Mouse (Mus musculus): Measurements from ENCODE around the gene Ralgapa1. TPM values are rescaled to one million over a fixed set of nuclear protein-coding genes. Genes with fewer than 3 reads are reported as not detected.
"Not testable (repeated sequence)": the region's sequence is repeated elsewhere in the genome, so short reads cannot be mapped to it uniquely, and the experiment has no call there.

The Ralgapa1 gene
- polyA plus RNA-seq, 1 experiment: not detected

DNA sequence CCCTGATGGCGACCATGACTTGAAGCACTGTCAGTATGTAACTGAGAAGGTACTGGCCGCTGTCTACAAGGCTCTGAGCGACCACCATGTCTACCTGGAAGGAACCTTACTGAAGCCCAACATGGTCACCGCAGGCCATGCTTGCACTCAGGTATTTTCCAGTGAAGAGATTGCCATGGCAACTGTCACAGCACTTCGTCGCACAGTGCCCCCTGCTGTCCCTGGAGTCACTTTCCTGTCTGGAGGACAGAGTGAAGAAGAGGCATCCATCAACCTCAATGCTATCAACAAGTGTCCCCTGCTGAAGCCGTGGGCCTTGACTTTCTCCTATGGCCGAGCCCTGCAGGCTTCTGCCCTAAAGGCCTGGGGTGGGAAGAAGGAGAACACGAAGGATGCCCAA is 255.1 kb downstream of the Ralgapa1 start:
- H3K27ac ChIP-seq (ENCODE audit: insufficient read depth, low read depth, low read length): no peak overlapping the region
- peaks cover 3% of the 10 kb centered on the region; the same call in 1 of the 2 replicates for H3K4me1 ChIP-seq (ENCODE audit: control insufficient read depth, insufficient read depth, low read length)
- WGBS: 81% methylated on average over 9 of the region's 9 CpGs
- TF ChIP-seq POLR2A (IDR thresholded peaks at IDR 0.05; ENCODE audit: insufficient read depth, low read depth, low read length) (no peak), CTCF (IDR thresholded peaks at IDR 0.05; ENCODE audit: insufficient read depth, low read depth, low read length) (no peak)
- no peak overlapping the region for H3K4me3 ChIP-seq (ENCODE audit: insufficient read depth, low read depth, low read length)

DNA sequence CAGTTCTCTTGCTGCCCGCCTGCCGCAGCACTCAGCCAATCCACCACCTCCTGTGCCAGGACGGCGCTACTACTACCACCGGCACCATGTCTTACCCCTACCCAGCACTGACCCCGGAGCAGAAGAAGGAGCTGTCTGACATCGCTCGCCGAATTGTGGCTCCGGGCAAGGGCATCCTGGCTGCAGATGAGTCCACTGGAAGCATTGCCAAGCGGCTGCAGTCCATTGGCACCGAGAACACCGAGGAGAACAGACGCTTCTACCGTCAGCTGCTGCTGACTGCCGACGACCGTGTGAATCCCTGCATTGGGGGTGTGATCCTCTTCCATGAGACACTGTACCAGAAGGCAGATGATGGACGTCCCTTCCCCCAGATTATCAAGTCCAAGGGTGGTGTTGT is 255.8 kb downstream of the Ralgapa1 start, which contains the start of gene Aldoart2:
Gene Aldoart2 (plus strand): TSS at position 34 of the 400 bp plus-strand sequence.
- peaks cover 5% of the 10 kb centered on the region; the same call in 1 of the 2 replicates for H3K4me1 ChIP-seq (ENCODE audit: control insufficient read depth, insufficient read depth, low read length)
- no peak within 1 kb of the TSS for H3K4me3 ChIP-seq (ENCODE audit: insufficient read depth, low read depth, low read length)
- no peak for TF ChIP-seq POLR2A (IDR thresholded peaks at IDR 0.05; ENCODE audit: insufficient read depth, low read depth, low read length)
- TF ChIP-seq CTCF (IDR thresholded peaks at IDR 0.05; ENCODE audit: insufficient read depth, low read depth, low read length): no peak
- no peak within 1 kb of the TSS for H3K27ac ChIP-seq (ENCODE audit: insufficient read depth, low read depth, low read length)
- 97% methylated on average over 19 of the region's 19 CpGs for WGBS

DNA sequence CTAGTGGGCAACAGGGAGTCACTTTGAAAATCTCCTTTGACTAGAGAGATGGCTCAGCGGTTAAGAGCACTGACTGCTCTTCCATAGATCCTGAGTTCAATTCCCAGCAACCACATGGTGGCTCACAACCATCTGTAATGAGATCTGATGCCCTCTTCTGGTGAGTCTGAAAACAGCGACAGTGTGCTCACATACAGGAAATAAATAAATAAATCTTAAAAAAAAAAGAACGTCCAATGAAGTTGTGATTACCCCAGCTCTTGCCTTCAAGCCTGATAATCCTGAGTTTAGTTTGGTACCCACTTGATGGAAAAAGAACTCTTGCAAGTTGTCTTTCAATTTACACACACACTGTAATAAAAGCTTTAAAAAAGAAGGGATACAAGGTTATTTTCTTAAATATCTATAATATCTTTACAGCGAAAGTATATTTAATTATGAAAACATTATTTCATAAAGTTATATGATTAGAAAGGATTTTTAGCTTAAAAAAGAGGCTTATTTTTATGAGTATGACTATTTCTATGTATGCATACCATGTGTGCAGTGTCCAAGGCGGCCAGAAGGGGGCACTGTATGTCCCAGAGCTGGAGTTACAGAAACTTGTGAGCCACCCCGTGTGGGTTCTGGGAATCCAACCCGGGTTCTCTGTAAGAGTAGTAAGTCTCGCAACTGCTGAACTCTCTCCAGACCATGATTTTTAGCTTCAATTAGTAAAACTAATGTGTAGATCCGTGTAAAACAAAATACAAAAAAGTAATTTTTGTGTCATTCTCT is 256.6 kb downstream of the Ralgapa1 start:
- Histone ChIP-seq H3K4me3 (ENCODE audit: insufficient read depth, low read depth, low read length) (no peak overlapping the region), H3K27ac (ENCODE audit: insufficient read depth, low read depth, low read length) (no peak overlapping the region), H3K4me1 (ENCODE audit: control insufficient read depth, insufficient read depth, low read length) (peaks cover 5% of the 10 kb centered on the region; the same call in 1 of the 2 replicates)
- no peak for TF ChIP-seq POLR2A (IDR thresholded peaks at IDR 0.05; ENCODE audit: insufficient read depth, low read depth, low read length)
- TF ChIP-seq CTCF (IDR thresholded peaks at IDR 0.05; ENCODE audit: insufficient read depth, low read depth, low read length): no peak
- 88% methylated on average over 9 of the region's 9 CpGs for WGBS

DNA sequence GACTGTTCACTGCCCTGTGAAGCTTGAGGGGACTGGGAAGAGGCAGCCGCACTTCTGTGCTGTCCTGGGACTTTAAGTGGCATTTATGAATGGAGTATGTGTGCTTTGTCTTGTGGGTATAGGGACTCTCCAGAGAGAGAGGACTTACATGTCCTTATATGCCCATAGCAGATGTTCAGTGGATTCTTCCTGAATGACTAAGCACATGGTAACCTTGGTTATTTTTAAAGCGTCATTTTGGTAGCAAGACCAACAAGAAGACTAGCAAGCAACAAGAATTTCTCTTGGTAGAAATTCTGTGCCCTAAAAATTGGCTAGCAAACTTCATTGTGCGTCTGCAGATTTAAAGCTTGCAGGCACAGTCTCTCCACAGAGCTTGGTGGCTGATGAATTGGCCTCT is 257.2 kb downstream of the Ralgapa1 start:
- TF ChIP-seq POLR2A (IDR thresholded peaks at IDR 0.05; ENCODE audit: insufficient read depth, low read depth, low read length) (no peak), CTCF (IDR thresholded peaks at IDR 0.05; ENCODE audit: insufficient read depth, low read depth, low read length) (no peak)
- H3K4me3 ChIP-seq (ENCODE audit: insufficient read depth, low read depth, low read length): no peak overlapping the region
- H3K27ac ChIP-seq (ENCODE audit: insufficient read depth, low read depth, low read length): no peak overlapping the region
- peaks cover 5% of the 10 kb centered on the region; the same call in 1 of the 2 replicates for H3K4me1 ChIP-seq (ENCODE audit: control insufficient read depth, insufficient read depth, low read length)
- WGBS: 82% methylated on average over 3 of the region's 3 CpGs

DNA sequence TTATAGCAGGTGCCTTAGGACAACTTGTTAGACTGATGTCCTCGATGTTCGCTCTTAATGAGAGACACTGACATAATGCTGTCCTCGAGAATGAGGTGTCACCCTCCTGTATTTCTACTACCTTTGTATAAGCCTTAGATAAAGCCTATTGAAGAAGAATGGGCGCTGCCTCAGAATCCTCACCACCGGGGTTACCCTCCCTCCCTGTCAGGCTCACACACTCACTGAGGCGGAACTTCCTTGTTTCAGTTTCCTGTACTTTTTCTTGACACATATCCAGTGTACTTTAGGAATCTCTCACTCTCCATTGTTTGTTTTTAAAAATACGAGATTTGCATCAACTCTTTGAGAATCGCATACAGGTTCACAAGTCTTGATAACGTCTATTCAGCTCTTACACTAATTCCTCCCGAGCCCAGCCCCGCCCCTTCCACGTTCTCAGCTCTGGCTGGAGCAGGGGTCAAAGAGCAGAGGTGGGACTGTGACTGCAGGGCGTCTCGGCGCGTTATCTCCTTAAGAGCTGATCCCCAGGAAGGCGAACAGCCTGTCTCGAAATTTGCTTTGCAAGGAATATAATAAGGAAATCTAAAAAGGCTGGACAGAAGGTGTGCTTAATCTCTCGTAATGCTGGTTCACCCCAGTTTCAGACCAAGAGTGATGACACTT is 260.8 kb downstream of the Ralgapa1 start:
- no peak overlapping the region; the same call in 1 of the 2 replicates for H3K4me3 ChIP-seq (ENCODE audit: insufficient read depth, low read depth, low read length)
- peaks cover 5% of the 10 kb centered on the region; the same call in 1 of the 2 replicates for H3K4me1 ChIP-seq (ENCODE audit: control insufficient read depth, insufficient read depth, low read length)
- TF ChIP-seq POLR2A (IDR thresholded peaks at IDR 0.05; ENCODE audit: insufficient read depth, low read depth, low read length): no peak
- no peak for TF ChIP-seq CTCF (IDR thresholded peaks at IDR 0.05; ENCODE audit: insufficient read depth, low read depth, low read length)
- WGBS: 14% methylated on average over 19 of the region's 19 CpGs
- H3K27ac ChIP-seq (ENCODE audit: insufficient read depth, low read depth, low read length): no peak overlapping the region

- WGBS: 93% methylated on average over 12 of the region's 12 CpGs
- Histone ChIP-seq H3K27ac (ENCODE audit: insufficient read depth, low read depth, low read length) (no peak overlapping the region), H3K4me1 (ENCODE audit: control insufficient read depth, insufficient read depth, low read length) (peaks cover 5% of the 10 kb centered on the region; the same call in 1 of the 2 replicates), H3K4me3 (ENCODE audit: insufficient read depth, low read depth, low read length) (no peak overlapping the region)
- TF ChIP-seq CTCF (IDR thresholded peaks at IDR 0.05; ENCODE audit: insufficient read depth, low read depth, low read length): no peak
- TF ChIP-seq POLR2A (IDR thresholded peaks at IDR 0.05; ENCODE audit: insufficient read depth, low read depth, low read length): no peak
These were observed 261.6 kb downstream of the Ralgapa1 start for GRCm38 (mm10) chr12:55559184-55559855.

DNA sequence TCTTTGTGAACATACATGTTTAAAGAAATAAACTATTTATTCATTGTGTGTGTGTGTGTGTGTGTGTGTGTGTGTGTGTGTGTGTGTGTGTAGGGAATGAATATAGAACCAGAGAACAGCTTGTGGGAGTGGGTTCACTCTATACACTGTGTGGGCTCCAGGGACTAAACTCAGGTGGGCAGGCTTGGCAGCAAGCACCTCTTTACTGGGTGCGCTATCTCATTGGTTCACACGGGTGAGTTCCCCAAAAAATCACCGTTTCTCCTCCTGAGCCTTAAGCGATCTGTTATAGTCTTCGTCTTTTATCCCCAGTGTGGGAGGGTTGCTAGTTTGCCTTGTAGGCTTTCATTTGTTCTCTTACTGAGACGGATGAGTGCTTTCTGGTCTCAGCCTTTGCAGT is 263.1 kb downstream of the Ralgapa1 start:
- no peak for TF ChIP-seq POLR2A (IDR thresholded peaks at IDR 0.05; ENCODE audit: insufficient read depth, low read depth, low read length)
- TF ChIP-seq CTCF (IDR thresholded peaks at IDR 0.05; ENCODE audit: insufficient read depth, low read depth, low read length): no peak
- Histone ChIP-seq H3K4me1 (ENCODE audit: control insufficient read depth, insufficient read depth, low read length) (peaks cover 2% of the 10 kb centered on the region; the same call in 1 of the 2 replicates), H3K4me3 (ENCODE audit: insufficient read depth, low read depth, low read length) (no peak overlapping the region), H3K27ac (ENCODE audit: insufficient read depth, low read depth, low read length) (no peak overlapping the region)
- WGBS: 63% methylated on average over 6 of the region's 6 CpGs

- H3K27ac ChIP-seq (ENCODE audit: insufficient read depth, low read depth, low read length); H3K4me3 ChIP-seq (ENCODE audit: insufficient read depth, low read depth, low read length); H3K4me1 ChIP-seq (ENCODE audit: control insufficient read depth, insufficient read depth, low read length): not testable (repeated sequence)
- WGBS: 82% methylated on average over 6 of the region's 6 CpGs
These were observed 266.1 kb downstream of the Ralgapa1 start for GRCm38 (mm10) chr12:55554901-55555300.

Other genes with a start within 250 kb of the Ralgapa1 start
- not detected in 2 replicates for gene Insm2, start 221.7 kb downstream of the Ralgapa1 start, polyA plus RNA-seq (2012; ENCODE audit: insufficient read depth, insufficient read length, low replicate concordance, missing spikeins)
- not detected in 2 replicates for gene Brms1l, start 15.2 kb upstream of the Ralgapa1 start, polyA plus RNA-seq (2012; ENCODE audit: insufficient read depth, insufficient read length, low replicate concordance, missing spikeins)

All from olfactory bulb, adult 2 months (tissue).